Mouse (Mus musculus) kidney, embryonic 16.5 days (tissue): ENCODE measurements around the gene Gm49354. TPM values are rescaled to one million over a fixed set of nuclear protein-coding genes. Genes with fewer than 3 reads are reported as not detected.

ENCODE experiments used
- ATAC-seq: fragments of 200-750 bp; cut with Nextera tagmentation; 2 replicates; pipeline ENCODE4 v1.8.0; 2017; ENCODE audit warnings: moderate TSS enrichment; ENCODE audit not compliant: low FRiP score, low TSS enrichment
- H3K27ac ChIP-seq: fragments of 300-500 bp; sonication (generic); 2 replicates; pipeline ENCODE4 v1.5.1; 2014; ENCODE audit warnings: low read length
- H3K27me3 ChIP-seq: fragments of 300-500 bp; sonication (generic); 2 replicates; pipeline ENCODE4 v1.6.1; 2014; ENCODE audit warnings: low read length, control low read depth, mixed read lengths; ENCODE audit not compliant: insufficient read depth
- H3K36me3 ChIP-seq: fragments of 300-500 bp; sonication (generic); 2 replicates; pipeline ENCODE4 v1.6.1; 2014; ENCODE audit warnings: low read length, control low read depth, mixed read lengths; ENCODE audit not compliant: insufficient read depth
- H3K4me1 ChIP-seq: fragments of 300-500 bp; sonication (generic); 2 replicates; pipeline ENCODE4 v1.6.1; 2014; ENCODE audit warnings: low read length, control low read depth, mixed read lengths; ENCODE audit not compliant: insufficient read depth
- H3K4me2 ChIP-seq: fragments of 300-500 bp; sonication (generic); replicated peaks from 2 replicates; pipeline ENCODE4 v1.6.1; 2014; ENCODE audit warnings: low read depth, low read length
- H3K4me3 ChIP-seq: fragments of 300-500 bp; sonication (generic); 2 replicates; pipeline ENCODE4 v1.5.1; 2014; ENCODE audit warnings: mild to moderate bottlenecking, low read length
- H3K9ac ChIP-seq: fragments of 300-500 bp; sonication (generic); replicated peaks from 2 replicates; pipeline ENCODE4 v1.6.1; 2014; ENCODE audit warnings: low read length
- H3K9me3 ChIP-seq: fragments of 300-500 bp; sonication (generic); 2 replicates; pipeline ENCODE4 v1.6.1; 2016; ENCODE audit warnings: low read length, control low read depth
- WGBS: fragments of 180-500 bp; shearing (Covaris S2); extraction: QIAGEN DNeasy Blood & Tissue Kit; methylation state at CpG from one replicate; pipeline ENCODE4 v1.1.7; 2014; 5-methylcytosine and 5-hydroxymethylcytosine counted together
- polyA plus RNA-seq: library from polyadenylated mRNA; unstranded; fragments of >200 nt; fragmentation: Nextera tagmentation; extraction: Ambion mirVana; gene quantifications from 2 replicates; pipeline ENCODE4 v1.2.1, GENCODE M21; 2015

Gm49354 gene
- polyA plus RNA-seq, 1 experiment from 2014 or later = not detected

DNA sequence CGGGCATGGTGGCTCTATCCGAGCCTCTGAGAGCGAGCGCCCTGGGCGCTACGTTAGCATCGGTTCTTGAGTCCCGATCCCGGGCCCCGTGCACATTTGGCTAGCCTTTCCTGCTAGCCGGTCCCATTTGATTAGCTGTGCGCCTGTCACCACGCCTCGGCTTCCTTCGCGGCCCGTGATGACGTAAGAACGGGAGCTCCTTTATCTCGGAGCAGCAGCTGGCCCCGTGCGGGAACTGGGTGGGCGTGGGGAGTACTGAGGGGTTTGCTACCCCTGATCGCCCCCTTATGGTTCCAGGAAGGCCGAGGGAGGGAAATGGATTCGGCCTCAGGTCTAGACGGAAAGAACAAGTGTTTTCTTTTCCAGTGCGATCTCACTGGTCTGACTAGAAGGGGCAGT lies 11.9 kb downstream of the Gm49354 start:
- Histone ChIP-seq H3K9me3 (no peaks in the 10 kb centered on the region), H3K4me1 (peaks cover 49% of the 10 kb centered on the region), H3K36me3 (peaks cover 19% of the 10 kb centered on the region), H3K4me2 (peak overlapping the region; percentile 84), H3K9ac (peak overlapping the region; percentile 82), H3K27me3 (no peaks in the 10 kb centered on the region), H3K27ac (peak overlapping the region; percentile 99), H3K4me3 (peak overlapping the region; percentile 91)
- WGBS = under 1% methylated on average over 28 of the region's 28 CpGs
- ATAC-seq = peak; percentile 81

- ATAC-seq = peak; percentile 97
- Histone ChIP-seq H3K4me3 (peak within 1 kb of the TSS; percentile 91), H3K4me2 (peak within 1 kb of the TSS; percentile 84), H3K36me3 (peaks cover 13% of the 10 kb centered on the region; the same call in 1 of the 2 replicates), H3K27ac (peak within 1 kb of the TSS; percentile 99), H3K9me3 (no peaks in the 10 kb centered on the region), H3K27me3 (no peaks in the 10 kb centered on the region), H3K9ac (peak within 1 kb of the TSS; percentile 82), H3K4me1 (peaks cover 49% of the 10 kb centered on the region)
- under 1% methylated on average over 91 of the region's 91 CpGs for WGBS
Measured at GRCm38 (mm10) chr13:59769296-59770163, 12.5 kb downstream of the Gm49354 start, which contains the start of gene Isca1. Isca1 (minus strand) TSS chr13:59769810.

- H3K9me3 ChIP-seq = no peaks in the 10 kb centered on the region
- peak overlapping the region; percentile 91 for H3K4me3 ChIP-seq
- H3K4me1 ChIP-seq = peaks cover 49% of the 10 kb centered on the region
- no peak overlapping the region for H3K27ac ChIP-seq
- peak overlapping the region; percentile 82 for H3K9ac ChIP-seq
- no peaks in the 10 kb centered on the region for H3K27me3 ChIP-seq
- 30% methylated on average over 13 of the region's 13 CpGs for whole genome bisulfite sequencing
- H3K4me2 ChIP-seq = peak overlapping the region; percentile 81
- peaks cover 7% of the 10 kb centered on the region; the same call in 1 of the 2 replicates for H3K36me3 ChIP-seq
- ATAC-seq = no peak
Measured at GRCm38 (mm10) chr13:59768531-59768930, 13.5 kb downstream of the Gm49354 start.

DNA sequence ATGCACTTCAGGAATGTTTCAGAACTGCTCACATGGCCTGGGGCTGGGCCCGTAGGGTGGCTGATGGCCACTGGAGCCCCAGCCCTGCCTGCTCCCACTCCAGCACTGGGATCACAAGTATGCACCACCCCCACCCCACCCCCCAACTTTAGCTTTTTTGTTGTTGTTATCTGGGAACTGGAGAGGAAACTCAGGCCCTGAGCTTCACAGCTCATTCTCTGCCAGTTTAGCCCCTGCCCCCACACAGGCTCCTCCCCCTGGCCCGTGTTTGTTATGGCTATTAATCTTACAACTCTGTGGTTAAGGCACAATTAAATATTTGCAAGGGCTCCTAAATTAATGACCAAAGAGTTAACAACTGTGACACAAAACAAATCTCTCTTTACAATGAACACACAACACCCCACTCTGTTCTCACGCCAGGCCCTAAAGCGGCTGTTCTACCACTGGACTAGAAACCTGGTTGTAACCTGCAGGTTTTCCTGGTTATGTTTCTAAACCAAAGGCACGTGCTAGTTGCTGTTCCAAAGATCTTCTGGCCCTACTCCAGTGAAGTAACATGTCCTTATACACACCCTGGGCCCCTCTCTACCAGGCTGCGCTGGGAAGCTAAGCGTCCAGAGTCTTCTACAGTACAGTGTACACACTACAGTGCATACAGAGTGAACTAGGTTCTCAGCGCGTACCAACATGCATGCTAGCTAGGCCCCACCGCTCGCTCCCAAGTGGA lies 15.1 kb downstream of the Gm49354 start:
- peak overlapping the region; percentile 81 for H3K4me2 ChIP-seq
- H3K27me3 ChIP-seq = no peaks in the 10 kb centered on the region
- peak overlapping the region; percentile 0 for H3K4me3 ChIP-seq
- peak overlapping the region; percentile 83 for H3K27ac ChIP-seq
- peaks cover 8% of the 10 kb centered on the region for H3K36me3 ChIP-seq
- 41% methylated on average over 11 of the region's 11 CpGs for WGBS
- no peaks in the 10 kb centered on the region for H3K9me3 ChIP-seq
- peaks cover 51% of the 10 kb centered on the region for H3K4me1 ChIP-seq
- peak; percentile 20 for ATAC-seq
- H3K9ac ChIP-seq = no peak overlapping the region; the same call in 1 of the 2 replicates

GRCm38 (mm10) chr13:59762791-59763190 lies 19.3 kb downstream of the Gm49354 start:
- Histone ChIP-seq H3K27ac (no peak overlapping the region), H3K4me1 (peaks cover 25% of the 10 kb centered on the region), H3K27me3 (no peaks in the 10 kb centered on the region), H3K4me2 (no peak overlapping the region), H3K36me3 (peaks cover 43% of the 10 kb centered on the region), H3K9me3 (no peaks in the 10 kb centered on the region), H3K9ac (no peak overlapping the region), H3K4me3 (no peak overlapping the region)
- no peak for ATAC-seq
- WGBS = 91% methylated on average over 7 of the region's 7 CpGs

DNA sequence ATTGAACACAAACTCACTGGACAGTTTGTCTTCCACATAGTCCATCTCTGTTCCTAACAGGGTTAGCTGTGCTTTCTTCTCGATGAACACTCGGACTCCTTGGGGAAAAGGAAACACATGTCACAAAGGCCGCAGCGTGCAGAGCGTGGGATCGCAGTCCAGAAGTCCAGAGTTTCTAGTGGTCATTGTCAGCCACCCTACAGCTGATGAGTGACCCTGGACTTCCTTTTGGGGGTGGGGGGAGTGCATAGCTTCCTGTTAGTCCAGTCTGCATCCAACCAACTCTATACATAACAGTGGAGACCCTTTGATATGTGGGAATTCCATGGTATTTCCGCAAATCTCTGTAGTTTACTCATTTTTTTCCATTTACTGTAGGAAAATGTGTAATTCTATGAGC lies 25.1 kb downstream of the Gm49354 start:
- no peak overlapping the region for H3K27ac ChIP-seq
- no peaks in the 10 kb centered on the region; the same call in 1 of the 2 replicates for H3K4me1 ChIP-seq
- ATAC-seq = peak; percentile 73; the same call in 1 of the 2 replicates
- H3K9ac ChIP-seq = no peak overlapping the region
- H3K4me3 ChIP-seq = no peak overlapping the region
- no peaks in the 10 kb centered on the region for H3K9me3 ChIP-seq
- H3K27me3 ChIP-seq = no peaks in the 10 kb centered on the region
- peaks cover 59% of the 10 kb centered on the region for H3K36me3 ChIP-seq
- H3K4me2 ChIP-seq = no peak overlapping the region
- 83% methylated on average over 7 of the region's 7 CpGs for WGBS

DNA sequence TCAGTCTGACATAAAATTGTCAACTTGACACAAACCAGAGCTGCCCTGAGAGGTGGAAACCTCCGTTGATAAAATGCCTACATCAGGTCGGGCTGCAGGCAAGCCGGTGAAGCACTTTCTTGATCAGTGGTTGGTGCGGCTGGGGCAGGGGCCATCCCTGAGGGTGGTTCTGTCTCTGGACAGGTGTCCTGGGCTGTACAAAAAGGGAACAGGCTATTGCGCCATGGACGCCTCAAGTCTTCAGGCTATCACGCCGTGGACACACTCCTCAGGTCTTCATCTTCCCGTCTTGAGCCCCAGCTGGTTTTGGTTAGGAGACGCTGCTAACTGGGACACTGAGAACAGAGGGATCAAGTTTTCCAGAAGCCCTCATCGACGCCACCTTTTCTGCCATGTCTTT lies 31.7 kb downstream of the Gm49354 start:
- no peak overlapping the region for H3K27ac ChIP-seq
- ATAC-seq = no peak
- H3K9ac ChIP-seq = no peak overlapping the region
- H3K27me3 ChIP-seq = no peaks in the 10 kb centered on the region
- WGBS = 82% methylated on average over 12 of the region's 12 CpGs
- no peaks in the 10 kb centered on the region for H3K9me3 ChIP-seq
- H3K4me1 ChIP-seq = no peaks in the 10 kb centered on the region
- peaks cover 14% of the 10 kb centered on the region for H3K36me3 ChIP-seq
- H3K4me2 ChIP-seq = no peak overlapping the region
- H3K4me3 ChIP-seq = no peak overlapping the region

- Histone ChIP-seq H3K9ac (no peak within 1 kb of the TSS), H3K4me3 (no peak within 1 kb of the TSS), H3K36me3 (no peaks in the 10 kb centered on the region), H3K4me2 (no peak within 1 kb of the TSS), H3K27me3 (no peaks in the 10 kb centered on the region), H3K4me1 (no peaks in the 10 kb centered on the region), H3K9me3 (no peaks in the 10 kb centered on the region), H3K27ac (no peak within 1 kb of the TSS)
- 75% methylated on average over 9 of the region's 9 CpGs for WGBS
- no peak for ATAC-seq
Measured at GRCm38 (mm10) chr13:59746711-59747110, 35.3 kb downstream of the Gm49354 start, which contains the start of gene 1700014D04Rik. 1700014D04Rik (minus strand) TSS chr13:59746752.

DNA sequence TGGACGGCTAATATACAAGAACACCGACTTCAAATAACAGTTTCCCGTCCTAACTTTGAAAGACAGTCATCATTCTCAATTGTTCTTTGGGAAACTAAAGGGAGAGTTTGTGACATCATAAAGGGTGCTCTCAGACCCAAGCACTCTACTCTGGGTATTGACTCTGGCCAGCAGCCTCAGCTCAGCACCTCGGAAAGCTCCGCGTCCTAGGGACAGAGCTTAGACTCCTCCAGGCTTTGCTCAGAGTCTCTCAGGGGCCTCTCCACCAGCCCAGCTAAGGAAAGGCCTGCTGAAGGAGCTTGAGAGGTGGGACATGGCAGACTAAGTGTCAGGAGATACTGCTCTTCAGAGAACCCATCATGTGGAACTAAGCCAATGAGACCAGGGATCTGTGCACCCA lies 35.9 kb downstream of the Gm49354 start:
- Histone ChIP-seq H3K4me2 (no peak overlapping the region), H3K27ac (no peak overlapping the region), H3K4me1 (no peaks in the 10 kb centered on the region), H3K9ac (no peak overlapping the region), H3K36me3 (no peaks in the 10 kb centered on the region), H3K4me3 (no peak overlapping the region), H3K9me3 (no peaks in the 10 kb centered on the region), H3K27me3 (no peaks in the 10 kb centered on the region)
- 62% methylated on average over 6 of the region's 6 CpGs for WGBS
- no peak for ATAC-seq
